ENCODE assay signal across 35 mouse cellular contexts in genomic region chr13:18439858-18440257, GRCm38 (mm10). TPM values are rescaled to one million over a fixed set of nuclear protein-coding genes. Genes with fewer than 3 reads are reported as not detected.
"Had no signal": no experiment of that assay in that cellular context is flagged by ENCODE, and none has a peak within 500 bp of the region (broad histone marks: within the 10 kb centered on the region; RNA-seq: fewer than 3 reads in every experiment).

No protein-coding gene starts in this region.

- H3K4me3 ChIP-seq: limb, embryonic 10.5 days; limb, embryonic 12.5 days; limb, embryonic 13.5 days; limb, embryonic 15.5 days; liver, embryonic 12.5 days; liver, embryonic 13.5 days; liver, embryonic 15.5 days; lung, embryonic 15.5 days; megakaryocyte, embryonic 14.5 days; midbrain, embryonic 10.5 days; midbrain, embryonic 12.5 days; midbrain, embryonic 13.5 days; midbrain, embryonic 15.5 days; myocyte; neural tube, embryonic 12.5 days; neural tube, embryonic 13.5 days had no signal

- H3K9ac ChIP-seq: limb, embryonic 12.5 days; limb, embryonic 13.5 days; limb, embryonic 15.5 days; liver, embryonic 12.5 days; liver, embryonic 13.5 days; liver, embryonic 14.5 days; liver, embryonic 15.5 days; liver, postnatal 0 days; lung, embryonic 14.5 days; lung, embryonic 15.5 days; midbrain, embryonic 12.5 days; midbrain, embryonic 13.5 days; midbrain, embryonic 15.5 days; neural tube, embryonic 12.5 days; neural tube, embryonic 13.5 days had no signal

- H3K4me2 ChIP-seq: limb, embryonic 12.5 days; limb, embryonic 13.5 days; limb, embryonic 15.5 days; liver, embryonic 11.5 days; liver, embryonic 12.5 days; liver, embryonic 13.5 days; liver, embryonic 15.5 days; lung, embryonic 14.5 days; lung, embryonic 15.5 days; midbrain, embryonic 11.5 days; midbrain, embryonic 12.5 days; midbrain, embryonic 13.5 days; midbrain, embryonic 15.5 days; neural tube, embryonic 12.5 days; neural tube, embryonic 13.5 days had no signal

- H3K27me3 ChIP-seq: limb, embryonic 12.5 days; limb, embryonic 13.5 days; limb, embryonic 15.5 days; liver, embryonic 12.5 days; liver, embryonic 13.5 days; liver, embryonic 15.5 days; lung, embryonic 15.5 days; megakaryocyte, embryonic 14.5 days; midbrain, embryonic 12.5 days; midbrain, embryonic 13.5 days; midbrain, embryonic 15.5 days; neural tube, embryonic 12.5 days; neural tube, embryonic 13.5 days had no signal

- H3K36me3 ChIP-seq: limb, embryonic 10.5 days; limb, embryonic 12.5 days; limb, embryonic 13.5 days; limb, embryonic 15.5 days; liver, embryonic 12.5 days; liver, embryonic 13.5 days; liver, embryonic 15.5 days; lung, embryonic 15.5 days; midbrain, embryonic 10.5 days; midbrain, embryonic 12.5 days; midbrain, embryonic 13.5 days; midbrain, embryonic 15.5 days; neural tube, embryonic 12.5 days; neural tube, embryonic 13.5 days had no signal

- DNase-seq: left cerebral cortex, postnatal 4 days; liver; liver, embryonic 13.5 days; liver, postnatal 0 days; lung, adult 18-20 months; lung, adult 2 months; lung, embryonic 14.5 days; lung, postnatal 10 days; lung, postnatal 14 days; lung, postnatal 36 days; lung, postnatal 4 days; midbrain, embryonic 14.5 days had no signal

- H3K4me1 ChIP-seq: limb, embryonic 10.5 days; limb, embryonic 12.5 days; limb, embryonic 13.5 days; limb, embryonic 15.5 days; liver, embryonic 12.5 days; liver, embryonic 13.5 days; liver, embryonic 15.5 days; lung, embryonic 15.5 days; megakaryocyte, embryonic 14.5 days; midbrain, embryonic 10.5 days; midbrain, embryonic 12.5 days; midbrain, embryonic 13.5 days; midbrain, embryonic 15.5 days; neural tube, embryonic 12.5 days; neural tube, embryonic 13.5 days had no signal

- H3K9me3 ChIP-seq: limb, embryonic 10.5 days; limb, embryonic 12.5 days; limb, embryonic 13.5 days; limb, embryonic 15.5 days; liver, embryonic 12.5 days; liver, embryonic 13.5 days; liver, embryonic 15.5 days; lung, embryonic 15.5 days; midbrain, embryonic 10.5 days; midbrain, embryonic 12.5 days; midbrain, embryonic 13.5 days; midbrain, embryonic 15.5 days; neural tube, embryonic 12.5 days; neural tube, embryonic 13.5 days had no signal

- ATAC-seq: liver, embryonic 12.5 days; liver, postnatal 0 days; lung, postnatal 0 days; midbrain, embryonic 13.5 days; midbrain, embryonic 15.5 days; midbrain, embryonic 16.5 days had no signal

- H3K27ac ChIP-seq: limb, embryonic 10.5 days; limb, embryonic 12.5 days; limb, embryonic 13.5 days; limb, embryonic 15.5 days; liver, embryonic 12.5 days; liver, embryonic 13.5 days; liver, embryonic 14.5 days; liver, embryonic 15.5 days; lung, embryonic 15.5 days; macrophage; midbrain, embryonic 10.5 days; midbrain, embryonic 12.5 days; midbrain, embryonic 13.5 days; midbrain, embryonic 15.5 days; neural tube, embryonic 12.5 days; neural tube, embryonic 13.5 days had no signal

RNA-seq across cellular contexts. Expression of gene Pou6f2, which starts 42.4 kb away (rescaled TPM):
- polyA plus RNA-seq: liver, adult 2 months; liver, embryonic 12.5 days; liver, embryonic 13.5 days; liver, embryonic 14.5 days; liver, embryonic 15.5 days; liver, embryonic 16.5 days; liver, postnatal 0 days; lung, adult 2 months; lung, embryonic 14.5 days; lung, postnatal 0 days; macrophage; myocyte had no signal
